Mouse (Mus musculus): ENCODE measurements around the gene H1f0.

H1f0 gene

GRCm38 (mm10) chr15:79028237-79028738, at the start of gene H1f0:
Gene H1f0 (plus strand): TSS chr15:79028450.
- WGBS: under 1% methylated on average over 58 of the region's 58 CpGs

- 45% methylated on average over 4 of the region's 4 CpGs for WGBS
Measured at GRCm38 (mm10) chr15:78978875-78979274, 49.4 kb upstream of the H1f0 start.

- 86% methylated on average over 4 of the region's 4 CpGs for WGBS
Measured at GRCm38 (mm10) chr15:78980084-78980483, 48.2 kb upstream of the H1f0 start.

GRCm38 (mm10) chr15:78982658-78983435, 45.4 kb upstream of the H1f0 start:
- WGBS: 2% methylated on average over 65 of the region's 67 CpGs

- 17% methylated on average over 21 of the region's 21 CpGs for WGBS
Measured at GRCm38 (mm10) chr15:78983436-78984285, 44.6 kb upstream of the H1f0 start.

GRCm38 (mm10) chr15:78984286-78984778, 43.9 kb upstream of the H1f0 start:
- 46% methylated on average over 5 of the region's 5 CpGs for WGBS

- WGBS: 84% methylated on average over 11 of the region's 11 CpGs
Measured at GRCm38 (mm10) chr15:78986536-78987220, 41.6 kb upstream of the H1f0 start.

- WGBS: 15% methylated on average over 14 of the region's 14 CpGs
Measured at GRCm38 (mm10) chr15:78988499-78988971, 39.7 kb upstream of the H1f0 start.

GRCm38 (mm10) chr15:78989152-78990092, 38.8 kb upstream of the H1f0 start:
- WGBS: 90% methylated on average over 14 of the region's 14 CpGs

GRCm38 (mm10) chr15:78990093-78990463, 38.2 kb upstream of the H1f0 start:
- 96% methylated on average over 9 of the region's 9 CpGs for WGBS

- WGBS: 96% methylated on average over 25 of the region's 25 CpGs
Measured at GRCm38 (mm10) chr15:78990970-78991525, 37.2 kb upstream of the H1f0 start.

GRCm38 (mm10) chr15:78992235-78992634, 36.0 kb upstream of the H1f0 start:
- 93% methylated on average over 7 of the region's 7 CpGs for WGBS

- 97% methylated on average over 24 of the region's 24 CpGs for WGBS
Measured at GRCm38 (mm10) chr15:78992925-78993324, 35.3 kb upstream of the H1f0 start.

- WGBS: 96% methylated on average over 4 of the region's 4 CpGs
Measured at GRCm38 (mm10) chr15:78995916-78996315, 32.3 kb upstream of the H1f0 start.

- 81% methylated on average over 3 of the region's 3 CpGs for WGBS
Measured at GRCm38 (mm10) chr15:78996663-78997062, 31.6 kb upstream of the H1f0 start.

- WGBS: 80% methylated on average over 8 of the region's 8 CpGs
Measured at GRCm38 (mm10) chr15:78998348-78998747, 29.9 kb upstream of the H1f0 start.

GRCm38 (mm10) chr15:78999586-78999985, 28.7 kb upstream of the H1f0 start:
- 87% methylated on average over 11 of the region's 11 CpGs for WGBS

- 76% methylated on average over 7 of the region's 7 CpGs for WGBS
Measured at GRCm38 (mm10) chr15:79000357-79000791, 27.9 kb upstream of the H1f0 start.

GRCm38 (mm10) chr15:79001559-79001958, 26.7 kb upstream of the H1f0 start:
- 96% methylated on average over 5 of the region's 5 CpGs for WGBS

- 82% methylated on average over 19 of the region's 19 CpGs for WGBS
Measured at GRCm38 (mm10) chr15:79002036-79002435, 26.2 kb upstream of the H1f0 start.

All from cerebral cortex, adult 2 months (tissue).